Comparison of ENCODE assay signal across 14 mouse cellular contexts in genomic region chr16:57502230-57502629, GRCm38 (mm10).
DNase-seq lines count a peak whose midpoint lies in the region; ATAC-seq lines count a peak whose summit lies in the region.
"Had no signal": no experiment of that assay in that cellular context is flagged by ENCODE, and none has a peak within 500 bp of the region (broad histone marks: within the 10 kb centered on the region; RNA-seq: fewer than 3 reads in every experiment).

No protein-coding gene starts in this region.

- no peaks in the 10 kb centered on the region for H3K79me2 ChIP-seq in macrophage (ENCODE audit: inconsistent target)

- no peaks in the 10 kb centered on the region for H3K36me3 ChIP-seq in macrophage (ENCODE audit: inconsistent target)
- H3K36me3 ChIP-seq: heart, embryonic 10.5 days; hindbrain, embryonic 10.5 days; limb, embryonic 13.5 days had no signal

- peak; percentile 56 for ATAC-seq in common myeloid progenitor, adult 5-6 weeks (replicated peaks; ENCODE audit: low read depth, poor library complexity, severe bottlenecking)
- no peak for ATAC-seq in erythroid progenitor cell, adult 5-6 weeks (replicated peaks; ENCODE audit: low FRiP score, poor library complexity, severe bottlenecking)

- peak overlapping the region; percentile 42 for H3K27ac ChIP-seq in macrophage
- H3K27ac ChIP-seq: heart, embryonic 10.5 days; hindbrain, embryonic 10.5 days; limb, embryonic 13.5 days; stomach, postnatal 0 days had no signal

- no peak overlapping the region for H3K4me3 ChIP-seq in macrophage (ENCODE audit: inconsistent target)
- H3K4me3 ChIP-seq: erythroblast, embryonic 14.5 days; heart, embryonic 10.5 days; hindbrain, embryonic 10.5 days; limb, embryonic 13.5 days had no signal

- DNase-seq in kidney, adult 9 months: peak; percentile 28
- DNase-seq in kidney, adult 18-20 months: no peak
- DNase-seq in A20 (ENCODE audit: low read depth, low spot score): peak; percentile 19
- no peak for DNase-seq in layer of hippocampus, postnatal 25 days (ENCODE audit: extremely low spot score in 1 of 2, low spot score in 1 of 2)
- no peak for DNase-seq in frontal cortex, postnatal 14 days (ENCODE audit: low spot score in 2 of 2)
- DNase-seq: adrenal gland, postnatal 36 days had no signal

- WGBS in macrophage (ENCODE audit: missing documents): 79% methylated on average over 2 of the region's 2 CpGs

Comparison
In these comparisons a context has a peak if more than half of its experiments do, and no peak if none do; other contexts are left out.
1. DNase-seq: peak in kidney, adult 9 months (single experiment) and A20 (single experiment); none in kidney, adult 18-20 months (single experiment), layer of hippocampus, postnatal 25 days (0 of 2) and frontal cortex, postnatal 14 days (0 of 2).